Mouse (Mus musculus) skeletal muscle tissue, adult 2 months (tissue): ENCODE data around the gene Hist1h2ah.
"Not testable (repeated sequence)": the region's sequence is repeated elsewhere in the genome, so short reads cannot be mapped to it uniquely, and the experiment has no call there.

Experiments
- DNase-seq: peaks from one replicate; pipeline ENCODE4 v3.0.0-alpha.2; 2012; ENCODE audit warnings: low read depth, low spot score

Hist1h2ah gene

DNA sequence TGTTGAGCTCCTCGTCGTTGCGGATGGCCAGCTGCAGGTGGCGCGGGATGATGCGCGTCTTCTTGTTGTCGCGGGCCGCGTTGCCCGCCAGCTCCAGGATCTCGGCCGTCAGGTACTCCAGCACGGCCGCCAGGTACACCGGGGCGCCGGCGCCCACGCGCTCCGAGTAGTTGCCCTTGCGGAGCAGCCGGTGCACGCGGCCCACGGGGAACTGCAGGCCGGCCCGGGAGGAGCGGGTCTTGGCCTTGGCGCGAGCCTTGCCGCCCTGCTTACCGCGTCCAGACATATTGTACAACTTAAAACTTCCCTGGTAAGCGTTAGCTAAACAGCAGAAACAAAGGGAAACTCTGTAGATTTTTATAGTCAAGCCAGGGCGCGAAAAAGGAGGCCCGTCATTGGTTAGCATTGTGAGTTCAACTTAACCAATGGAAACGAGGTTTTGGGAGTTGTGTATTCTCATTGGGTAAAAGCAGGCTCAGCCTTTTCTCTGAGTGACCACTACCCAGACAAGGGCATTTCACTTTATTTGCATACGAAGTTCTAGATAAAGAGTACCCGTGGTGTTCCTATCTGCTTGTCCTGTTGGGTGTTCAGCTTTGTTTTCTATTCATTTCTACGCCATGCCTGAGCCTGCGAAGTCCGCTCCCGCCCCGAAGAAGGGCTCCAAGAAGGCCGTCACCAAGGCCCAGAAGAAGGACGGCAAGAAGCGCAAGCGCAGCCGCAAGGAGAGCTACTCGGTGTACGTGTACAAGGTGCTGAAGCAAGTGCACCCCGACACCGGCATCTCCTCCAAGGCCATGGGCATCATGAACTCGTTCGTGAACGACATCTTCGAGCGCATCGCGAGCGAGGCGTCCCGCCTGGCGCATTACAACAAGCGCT is at the start of gene Hist1h2ah, which contains the start of gene Hist1h2bk:
Hist1h2ah (minus strand) TSS at position 302 of the 882 bp plus-strand sequence.
Hist1h2bk (plus strand) TSS at position 604 of the 882 bp plus-strand sequence.
- peak; percentile 85 for DNase-seq

DNA sequence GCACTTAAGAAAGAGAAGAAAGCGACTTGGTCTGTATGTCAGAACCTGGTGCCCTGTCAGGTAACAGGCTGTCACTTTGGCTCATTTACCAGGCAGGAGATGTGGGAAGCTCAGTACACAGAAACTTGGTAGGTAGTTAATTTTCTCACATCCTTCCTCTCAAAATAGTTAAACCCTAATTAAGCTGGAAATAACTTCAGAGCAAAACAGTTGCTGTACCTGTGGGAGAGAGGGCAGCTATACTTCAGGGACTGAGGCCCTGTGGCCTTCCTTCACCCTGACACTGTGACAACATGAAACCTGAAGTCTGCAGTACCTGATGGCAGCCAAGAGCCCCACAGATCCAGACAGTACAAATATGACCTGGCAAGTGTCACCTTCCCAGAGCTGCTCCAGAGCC is 48.8 kb upstream of the Hist1h2ah start, which contains the start of gene Vmn1r188:
Vmn1r188 (plus strand) TSS at position 301 of the 400 bp plus-strand sequence.
- DNase-seq: not testable (repeated sequence)

DNA sequence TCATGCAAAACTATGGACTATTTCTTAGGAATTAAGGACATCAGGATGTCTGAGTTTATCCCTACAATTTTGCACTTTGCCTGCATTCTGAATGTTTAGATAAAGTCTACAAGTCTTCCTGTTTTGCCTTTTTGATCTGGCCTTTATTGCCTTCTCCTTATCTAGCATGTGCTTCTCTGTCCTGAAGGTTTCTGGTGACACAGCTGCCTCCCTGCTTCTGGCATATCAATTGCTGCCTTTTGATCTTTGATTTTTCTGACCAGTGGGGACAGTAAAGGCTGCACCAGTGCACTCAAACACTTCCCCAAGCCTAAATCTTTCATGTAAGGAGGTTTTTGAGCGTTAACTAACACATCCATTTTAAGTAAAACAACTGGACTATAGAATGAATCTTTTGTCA is 28.1 kb upstream of the Hist1h2ah start:
- DNase-seq: no peak

DNA sequence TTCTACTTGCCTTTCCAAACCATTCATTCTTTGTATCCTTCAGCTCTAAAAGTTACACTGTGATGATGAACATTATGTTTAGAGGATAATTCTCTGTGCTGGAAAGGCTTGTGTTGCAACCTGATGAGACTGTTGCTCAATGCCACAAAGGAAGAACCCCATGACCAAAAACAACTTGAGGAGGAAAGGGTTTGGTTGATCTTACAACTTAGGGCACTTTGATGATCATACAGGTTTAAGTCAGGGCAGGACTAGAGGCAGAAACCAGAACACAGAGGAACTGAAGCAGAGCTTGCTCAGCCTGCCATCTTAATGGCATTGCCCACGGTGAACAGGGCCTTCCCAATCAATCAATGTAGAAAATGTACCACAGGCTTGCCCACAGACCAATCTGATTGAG is 26.1 kb upstream of the Hist1h2ah start:
- DNase-seq: no peak

DNA sequence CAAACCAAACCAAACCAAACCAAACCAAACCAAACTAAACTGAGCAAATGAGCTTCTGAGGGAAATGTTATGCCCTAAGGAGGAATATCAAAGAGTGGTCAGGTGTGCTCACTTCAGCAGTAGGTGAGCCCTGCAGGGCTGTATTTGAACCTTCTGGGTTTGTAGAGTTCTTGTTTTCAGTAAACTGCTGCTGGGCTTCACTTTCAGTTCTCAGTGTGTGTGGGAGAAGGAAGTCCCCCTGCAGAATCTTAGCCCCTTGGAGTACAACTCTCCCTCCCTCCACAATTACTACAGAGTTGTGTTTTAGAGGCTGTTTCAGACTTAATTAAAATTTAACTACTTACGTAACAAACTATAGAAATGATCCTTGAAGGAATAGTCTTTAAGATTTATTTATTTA is 18.4 kb upstream of the Hist1h2ah start:
- DNase-seq: no peak

DNA sequence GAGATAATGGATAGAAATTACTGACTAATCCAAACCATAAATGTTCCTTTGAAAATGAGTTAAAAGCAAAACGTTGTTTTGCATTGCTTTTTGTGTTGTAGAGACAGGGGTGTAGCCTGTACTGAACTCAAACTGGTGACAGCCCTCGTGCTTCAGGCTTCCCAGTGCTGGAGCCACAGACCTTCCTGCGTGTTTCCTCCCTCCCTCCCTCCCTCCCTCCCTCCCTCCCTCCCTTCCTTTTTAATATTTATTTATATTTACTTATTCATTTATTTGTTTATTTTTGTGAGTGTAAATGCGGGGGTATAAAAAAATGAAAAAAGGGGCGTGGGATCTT is 16.1 kb upstream of the Hist1h2ah start:
- DNase-seq: no peak

DNA sequence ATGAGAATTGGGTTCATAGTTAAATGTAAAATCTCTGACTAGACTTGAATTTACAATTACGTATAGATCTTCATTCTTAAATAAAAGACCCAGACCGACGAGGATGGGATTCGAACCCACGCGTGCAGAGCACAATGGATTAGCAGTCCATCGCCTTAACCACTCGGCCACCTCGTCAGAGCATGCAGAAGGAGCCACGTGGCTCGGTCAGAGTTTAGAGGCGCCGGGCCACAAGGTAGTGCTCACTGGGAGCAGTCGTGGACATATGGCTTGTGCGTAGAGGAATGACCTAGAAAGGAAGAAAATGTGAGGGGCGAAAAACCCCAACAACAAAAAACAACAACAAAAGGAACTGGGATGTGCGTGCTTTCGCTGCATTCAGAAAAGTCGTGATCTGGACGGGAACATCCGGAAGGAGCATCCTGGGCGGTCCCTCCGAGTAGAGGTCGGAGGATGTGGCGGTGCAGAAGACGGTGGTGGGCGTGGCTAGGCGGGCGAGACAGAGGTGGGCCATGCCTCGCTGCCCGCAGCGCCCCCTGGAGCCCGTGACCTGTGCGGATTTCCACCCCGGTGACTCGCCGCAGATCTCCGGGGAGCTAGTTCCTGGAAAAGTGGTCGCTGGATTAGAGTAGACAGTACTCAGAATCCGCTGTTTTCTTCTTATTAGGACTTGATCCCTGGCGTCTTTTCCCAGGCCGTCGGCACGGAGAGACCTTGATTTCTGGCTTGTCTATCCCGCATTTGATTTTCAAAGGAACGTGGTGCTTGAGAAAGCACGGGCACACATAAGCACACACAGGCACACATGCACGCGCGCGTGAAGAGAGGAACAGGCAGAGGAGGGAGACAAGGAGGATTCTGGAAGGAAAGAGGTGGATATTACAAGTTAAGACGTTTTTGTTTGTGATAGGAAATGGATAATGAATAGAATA is 15.5 kb upstream of the Hist1h2ah start:
- DNase-seq: peak; percentile 66

DNA sequence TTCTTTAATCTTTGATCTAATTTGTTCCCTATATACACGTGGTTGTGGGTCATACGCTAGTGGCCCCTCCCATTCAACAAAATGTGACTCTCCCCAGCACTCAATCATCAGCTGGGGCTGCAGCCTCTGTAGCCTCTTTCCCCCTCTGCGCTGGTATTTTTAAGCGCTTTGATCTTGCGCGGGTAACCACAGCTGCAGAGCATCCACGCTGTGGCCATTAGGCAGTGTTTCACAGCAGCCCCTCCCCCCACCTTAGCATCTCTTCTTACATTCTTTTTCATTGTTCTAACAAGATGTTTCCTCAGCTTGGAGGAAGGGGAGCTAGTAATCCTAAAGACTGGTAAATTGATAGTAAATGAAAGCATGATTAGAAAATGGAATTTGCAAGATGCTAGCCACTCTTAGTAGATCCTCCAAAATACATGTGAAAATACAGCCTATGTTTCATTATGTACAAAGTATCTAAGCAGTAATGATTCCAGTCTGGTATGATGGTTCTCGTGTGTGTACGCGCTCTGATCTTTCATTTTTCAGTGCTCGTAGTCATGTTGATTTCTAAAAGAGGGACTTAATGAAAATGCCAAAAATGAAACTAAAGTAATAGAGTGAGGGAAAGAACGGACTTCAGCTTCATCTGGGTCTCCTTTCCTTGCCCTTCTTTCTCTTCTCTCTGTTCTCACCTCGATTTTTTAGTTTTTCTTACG is 14.5 kb upstream of the Hist1h2ah start:
- no peak for DNase-seq

DNA sequence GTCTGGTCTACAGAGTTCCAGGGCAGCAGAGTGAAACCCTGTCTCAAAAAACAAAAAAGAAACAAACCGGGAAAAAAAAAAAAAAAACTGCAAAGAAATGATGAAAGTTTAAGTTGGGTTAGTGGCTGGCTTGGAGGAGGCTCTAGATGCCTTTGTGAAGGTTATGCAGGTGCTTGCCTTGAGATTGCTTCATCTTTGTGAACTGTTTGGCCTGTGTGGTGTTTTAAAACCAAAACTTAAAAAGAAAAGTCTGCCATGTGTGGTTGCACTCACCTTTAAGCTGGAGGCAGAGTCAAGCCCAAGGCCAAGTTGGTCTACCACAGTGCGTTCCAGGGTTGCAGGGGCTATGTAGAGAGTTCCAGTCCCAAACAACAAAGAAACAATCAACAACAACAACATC is 13.7 kb upstream of the Hist1h2ah start:
- no peak for DNase-seq

DNA sequence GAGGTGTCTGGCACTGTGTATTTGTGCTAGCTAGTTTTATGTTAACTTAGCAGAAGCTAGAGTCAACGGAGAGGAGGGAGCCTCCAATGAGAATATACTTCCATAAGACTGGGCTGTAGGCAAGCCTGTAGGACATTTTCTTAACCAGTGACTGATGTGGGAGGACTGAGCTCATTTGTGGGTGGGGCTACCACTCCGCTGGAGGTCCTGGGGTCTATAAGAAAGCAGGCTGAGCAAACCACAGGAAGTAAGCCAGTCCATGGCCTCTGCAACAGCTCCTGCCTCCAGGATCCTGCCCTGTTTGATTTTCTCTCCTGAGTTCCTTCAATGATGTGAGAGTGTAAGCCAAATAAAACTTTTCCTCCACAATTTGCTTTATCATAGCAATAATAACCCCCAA is 9.9 kb upstream of the Hist1h2ah start:
- no peak for DNase-seq

DNA sequence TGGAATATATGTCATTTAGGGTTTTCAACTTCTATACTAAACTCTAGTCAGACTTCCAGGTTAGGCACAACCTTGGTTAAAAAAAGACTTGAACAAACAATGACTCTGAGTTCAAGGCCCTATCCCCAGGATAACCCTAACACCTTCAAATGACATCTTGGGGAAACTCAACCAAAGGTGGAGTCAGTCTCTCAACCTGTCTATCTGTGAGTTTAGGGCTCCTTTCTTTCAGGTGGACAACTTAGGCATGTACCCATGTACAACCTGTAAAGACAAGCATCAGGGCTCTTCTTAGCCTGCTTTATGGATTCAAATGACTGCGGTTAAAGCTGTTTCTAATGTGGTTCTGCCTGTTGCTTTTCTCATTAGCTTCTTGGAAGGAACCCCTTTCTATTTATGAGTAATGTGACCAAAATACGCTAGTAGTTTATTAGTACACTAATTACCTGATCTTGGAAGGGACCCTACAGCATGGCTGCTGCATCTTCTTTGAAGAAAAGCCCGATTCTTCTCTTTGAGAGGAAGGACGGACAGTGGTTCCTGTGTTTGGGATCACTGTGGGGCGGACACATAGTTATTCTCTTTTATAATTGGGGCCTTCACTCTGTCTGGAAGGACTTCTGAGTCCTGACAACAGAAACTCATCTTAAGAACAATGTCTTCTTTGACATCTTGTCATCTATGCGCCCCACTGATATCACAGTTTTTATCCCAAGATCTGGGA is 9.2 kb upstream of the Hist1h2ah start:
- DNase-seq: no peak

DNA sequence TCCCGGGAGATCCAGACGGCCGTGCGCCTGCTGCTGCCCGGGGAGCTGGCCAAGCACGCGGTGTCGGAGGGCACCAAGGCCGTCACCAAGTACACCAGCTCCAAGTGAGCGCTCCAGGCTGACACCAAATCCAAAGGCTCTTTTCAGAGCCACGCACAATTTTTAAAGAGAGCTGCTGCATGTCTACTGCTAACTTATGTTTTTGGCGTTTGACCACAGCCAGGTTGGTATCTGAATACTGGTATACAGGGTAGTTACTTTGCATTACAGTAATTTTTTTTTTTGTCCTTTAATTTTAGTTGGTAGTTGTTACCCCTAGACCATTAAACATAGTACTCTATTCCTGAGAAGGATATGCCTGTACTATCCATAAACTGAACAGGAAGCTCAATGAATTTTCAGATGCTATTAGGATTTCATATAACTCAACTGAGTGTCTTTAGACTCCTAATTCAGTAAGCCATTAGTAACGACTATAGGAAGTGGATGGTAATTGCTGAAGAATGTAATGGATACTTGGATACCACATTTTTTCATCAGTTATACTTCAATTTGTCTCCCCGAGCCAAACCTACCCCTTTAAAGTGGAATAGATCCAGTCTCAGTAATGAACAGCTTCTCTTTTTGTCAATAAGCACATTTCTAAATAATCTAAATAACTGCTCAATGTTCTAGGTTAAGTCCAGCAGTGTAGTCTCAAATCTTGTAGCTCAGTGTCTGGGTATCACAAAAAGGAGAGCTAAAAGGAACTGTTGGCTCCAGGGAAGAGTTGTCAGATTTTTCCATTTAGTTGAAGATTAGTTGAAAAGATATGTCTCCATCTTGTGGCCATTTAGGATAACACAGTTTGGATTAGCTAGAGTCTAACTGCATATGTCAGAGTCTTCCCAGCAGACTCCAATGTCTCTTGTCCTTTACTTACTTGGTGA is 8.4 kb upstream of the Hist1h2ah start:
- DNase-seq: peak; percentile 33

DNA sequence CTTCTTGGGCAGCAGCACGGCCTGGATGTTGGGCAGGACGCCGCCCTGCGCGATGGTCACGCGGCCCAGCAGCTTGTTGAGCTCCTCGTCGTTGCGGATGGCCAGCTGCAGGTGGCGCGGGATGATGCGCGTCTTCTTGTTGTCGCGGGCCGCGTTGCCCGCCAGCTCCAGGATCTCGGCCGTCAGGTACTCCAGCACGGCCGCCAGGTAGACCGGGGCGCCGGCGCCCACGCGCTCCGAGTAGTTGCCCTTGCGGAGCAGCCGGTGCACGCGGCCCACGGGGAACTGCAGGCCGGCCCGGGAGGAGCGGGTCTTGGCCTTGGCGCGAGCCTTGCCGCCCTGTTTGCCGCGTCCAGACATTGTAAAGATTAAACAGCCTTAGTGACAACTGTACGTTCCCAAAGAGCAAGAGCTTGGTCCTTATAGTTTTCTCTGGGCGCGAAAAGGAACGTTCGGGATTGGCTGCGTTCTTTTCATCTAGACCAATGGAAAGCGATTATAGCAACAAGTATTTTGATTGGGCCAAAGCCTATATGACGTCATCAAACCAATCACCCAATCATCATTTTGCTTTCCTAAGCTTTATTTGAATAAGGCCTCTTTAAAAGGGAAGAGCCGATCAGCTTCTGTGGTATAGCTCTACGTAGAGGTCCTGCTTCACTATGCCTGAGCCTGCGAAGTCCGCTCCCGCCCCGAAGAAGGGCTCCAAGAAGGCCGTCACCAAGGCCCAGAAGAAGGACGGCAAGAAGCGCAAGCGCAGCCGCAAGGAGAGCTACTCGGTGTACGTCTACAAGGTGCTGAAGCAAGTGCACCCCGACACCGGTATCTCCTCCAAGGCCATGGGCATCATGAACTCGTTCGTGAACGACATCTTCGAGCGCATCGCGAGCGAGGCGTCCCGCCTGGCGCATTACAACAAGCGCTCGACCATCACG is 7.5 kb upstream of the Hist1h2ah start, which contains the start of the genes Hist1h2ag and Hist1h2bj:
Hist1h2ag (minus strand) TSS at position 377 of the 935 bp plus-strand sequence.
Hist1h2bj (plus strand) TSS at position 647 of the 935 bp plus-strand sequence.
- DNase-seq: peak; percentile 96

DNA sequence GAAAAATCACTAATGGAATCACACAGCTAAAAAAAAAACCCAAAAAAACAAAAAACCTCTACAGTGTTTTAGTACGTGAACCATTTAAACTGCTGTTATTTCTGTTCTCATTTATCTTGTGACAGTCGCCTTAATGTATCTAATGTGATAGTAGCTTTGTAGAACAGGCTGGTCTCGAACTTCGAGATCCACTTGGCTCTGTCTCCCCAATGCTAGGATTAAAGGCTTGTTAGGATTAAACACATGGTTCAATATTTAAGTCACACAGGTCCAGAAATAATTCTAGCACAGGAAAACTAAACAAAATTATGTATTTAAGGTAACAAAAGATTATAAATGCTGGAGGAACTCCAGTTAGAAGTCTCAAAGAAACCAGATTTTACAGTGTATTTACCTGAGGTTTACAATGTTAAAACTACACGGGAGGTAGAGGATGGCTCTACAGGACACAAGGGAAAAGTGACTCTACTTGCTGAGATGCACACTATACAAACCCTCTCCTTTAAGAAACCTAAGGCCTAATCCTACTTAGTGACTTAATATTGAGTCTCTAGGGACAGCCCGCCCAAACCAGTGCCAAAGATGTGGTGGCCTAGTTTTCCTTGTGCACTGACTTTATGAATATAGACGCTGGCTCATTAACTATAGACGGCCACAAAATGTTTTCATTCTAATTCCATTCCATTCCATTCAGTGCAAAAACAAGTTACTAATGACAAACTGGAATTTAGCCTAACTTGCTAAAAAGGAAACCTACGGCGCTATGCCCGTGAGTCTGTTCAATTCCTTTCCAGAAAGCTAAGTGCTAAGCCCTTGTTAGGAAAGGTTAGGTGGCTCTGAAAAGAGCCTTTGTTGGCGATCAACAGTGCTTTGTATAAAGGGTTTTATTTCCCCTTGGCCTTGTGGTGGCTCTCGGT is 6.5 kb upstream of the Hist1h2ah start:
- DNase-seq: no peak

DNA sequence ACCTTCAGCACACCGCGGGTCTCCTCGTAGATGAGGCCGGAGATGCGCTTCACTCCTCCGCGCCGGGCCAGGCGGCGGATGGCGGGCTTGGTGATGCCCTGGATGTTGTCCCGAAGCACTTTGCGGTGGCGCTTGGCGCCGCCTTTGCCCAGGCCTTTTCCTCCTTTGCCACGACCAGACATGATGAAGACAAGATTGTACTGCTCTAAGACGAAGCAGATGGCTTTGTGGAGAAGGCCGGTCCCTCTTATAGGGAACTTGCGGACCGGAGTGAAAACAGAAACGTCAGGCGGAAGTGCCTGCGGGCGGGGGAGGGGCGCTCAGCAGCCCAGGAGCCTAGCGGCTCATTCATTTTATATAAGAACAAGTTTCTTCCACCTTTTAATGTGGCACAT is 5.8 kb upstream of the Hist1h2ah start, which contains the start of gene Hist1h4i:
Hist1h4i (minus strand) TSS at position 221 of the 395 bp plus-strand sequence.
- peak; percentile 92 for DNase-seq

DNA sequence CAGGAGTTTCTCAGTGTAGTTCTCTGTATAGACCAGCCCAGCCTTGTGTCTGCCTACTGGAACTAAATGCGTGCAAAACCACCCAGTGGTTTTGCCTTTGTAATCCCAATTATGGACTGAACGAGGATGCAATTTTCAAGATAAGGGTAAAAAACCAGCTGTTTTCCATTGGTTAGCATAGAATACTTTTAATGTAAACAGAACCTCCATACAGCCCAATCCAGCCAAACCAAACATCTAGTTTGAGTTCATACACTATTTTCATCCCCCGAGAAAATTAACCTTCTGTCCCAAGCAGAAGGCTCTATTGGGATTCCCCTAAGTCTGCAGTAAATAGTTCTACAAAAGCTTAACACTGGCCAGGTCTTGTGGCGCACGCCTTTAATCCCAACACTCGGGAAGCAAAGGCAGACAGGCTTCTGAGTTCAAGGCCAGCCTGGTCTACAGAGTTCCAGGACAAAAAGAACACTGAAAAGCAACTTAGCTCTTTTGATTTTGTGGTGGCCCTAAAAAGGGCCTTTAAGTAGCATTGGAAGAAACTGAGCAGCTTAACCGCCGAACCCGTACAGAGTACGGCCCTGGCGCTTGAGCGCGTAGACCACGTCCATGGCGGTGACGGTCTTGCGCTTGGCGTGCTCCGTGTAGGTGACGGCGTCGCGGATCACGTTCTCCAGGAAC is 5.2 kb upstream of the Hist1h2ah start:
- no peak for DNase-seq

DNA sequence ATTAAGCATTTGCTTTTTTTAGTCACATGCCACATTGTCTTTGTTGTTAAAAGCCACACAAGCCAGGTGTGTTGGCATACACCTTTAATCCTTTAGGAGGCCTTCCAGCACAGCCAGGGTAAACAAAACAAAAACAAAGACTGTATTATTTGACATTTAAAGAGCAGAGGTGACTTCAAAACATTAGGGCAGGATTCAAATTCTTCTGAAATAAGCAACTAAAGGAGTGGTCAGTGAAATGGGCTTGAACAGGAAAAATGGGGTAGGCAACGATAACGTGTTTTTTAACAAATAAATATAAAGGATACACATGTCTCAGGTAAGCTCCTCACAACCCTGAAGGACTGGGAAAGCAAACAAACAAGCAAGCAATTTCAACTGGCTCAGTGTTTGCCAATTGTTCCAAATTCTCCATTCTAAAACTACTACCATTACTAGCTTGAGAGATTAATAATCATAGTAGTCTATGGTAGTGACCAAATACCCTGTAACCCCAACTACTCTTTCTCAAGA is 4.6 kb upstream of the Hist1h2ah start:
- DNase-seq: no peak
